Mouse (Mus musculus) lung, postnatal 0 days (tissue): ENCODE measurements around the gene Zfyve19.

ENCODE experiments used
- CTCF ChIP-seq: IDR thresholded peaks from 2 replicates; pipeline ENCODE4 v1.5.1; 2016; ENCODE audit warnings: antibody characterized with exemption, mild to moderate bottlenecking
- EP300 ChIP-seq: IDR thresholded peaks from 2 replicates; pipeline ENCODE4 v1.6.1; 2016; ENCODE audit warnings: antibody characterized with exemption, mild to moderate bottlenecking, control low read depth

DNA sequence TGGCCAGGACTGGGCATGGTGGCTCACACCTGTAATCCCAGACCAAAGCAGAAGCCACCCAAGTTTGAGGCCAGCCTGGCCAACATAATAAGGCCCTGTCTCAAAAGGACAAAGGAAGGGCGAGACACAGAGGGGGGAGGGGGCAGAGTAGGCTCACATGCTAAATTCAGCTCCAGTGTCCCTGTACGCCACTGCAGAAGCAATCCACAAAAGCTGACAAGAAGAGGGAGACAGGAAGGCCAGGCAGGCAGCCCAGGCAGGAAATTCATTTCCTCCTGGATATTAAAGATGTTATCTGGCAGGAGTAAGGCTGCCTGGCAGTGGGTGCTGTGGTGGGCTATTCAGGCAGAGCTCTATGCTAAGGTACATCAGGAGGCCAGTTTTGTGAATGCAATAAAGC, 47.2 kb upstream of the Zfyve19 start:
- TF ChIP-seq CTCF = no peak
- TF ChIP-seq EP300 = peak; percentile 50; the same call in 1 of the 2 replicates
